Mouse (Mus musculus): Measurements from ENCODE around the gene Prrt4.

GRCm38 (mm10) chr6:29201341-29201740 lies 22.0 kb upstream of the Prrt4 start:
- TF ChIP-seq CTCF (IDR thresholded peaks at IDR 0.05; ENCODE audit: low read depth, low read length) = no peak
- no peak for TF ChIP-seq POLR2A (IDR thresholded peaks at IDR 0.05; ENCODE audit: insufficient read depth, low read length)
